Mouse (Mus musculus) cortical plate, adult 2 months (tissue): ENCODE results near the gene Myo16.

ENCODE experiments used
- CTCF ChIP-seq: fragments of 200-500 bp; IDR thresholded peaks from 2 replicates; pipeline ENCODE4 v1.5.1; 2011; ENCODE audit warnings: mild to moderate bottlenecking, control low read depth, low read length; ENCODE audit not compliant: insufficient read depth; ENCODE audit errors: extremely low read depth
- POLR2A ChIP-seq: fragments of 200-500 bp; IDR thresholded peaks from 2 replicates; pipeline ENCODE4 v1.6.1; 2011; ENCODE audit warnings: mild to moderate bottlenecking, low read length, control low read depth; ENCODE audit not compliant: insufficient read depth; ENCODE audit errors: extremely low read depth

- TF ChIP-seq POLR2A (no peak), CTCF (no peak)
These were observed 267.9 kb downstream of the Myo16 start for GRCm38 (mm10) chr8:10421516-10422090.
